Mouse (Mus musculus) embryo, embryonic 10.5 days (tissue): ENCODE data around the gene Efnb1.
"Not testable (repeated sequence)": the region's sequence is repeated elsewhere in the genome, so short reads cannot be mapped to it uniquely, and the experiment has no call there.

Source experiments
- DNase-seq: peaks from one replicate; pipeline ENCODE4 v3.0.0-alpha.2; 2015; ENCODE audit warnings: low spot score

Gene Efnb1

DNA sequence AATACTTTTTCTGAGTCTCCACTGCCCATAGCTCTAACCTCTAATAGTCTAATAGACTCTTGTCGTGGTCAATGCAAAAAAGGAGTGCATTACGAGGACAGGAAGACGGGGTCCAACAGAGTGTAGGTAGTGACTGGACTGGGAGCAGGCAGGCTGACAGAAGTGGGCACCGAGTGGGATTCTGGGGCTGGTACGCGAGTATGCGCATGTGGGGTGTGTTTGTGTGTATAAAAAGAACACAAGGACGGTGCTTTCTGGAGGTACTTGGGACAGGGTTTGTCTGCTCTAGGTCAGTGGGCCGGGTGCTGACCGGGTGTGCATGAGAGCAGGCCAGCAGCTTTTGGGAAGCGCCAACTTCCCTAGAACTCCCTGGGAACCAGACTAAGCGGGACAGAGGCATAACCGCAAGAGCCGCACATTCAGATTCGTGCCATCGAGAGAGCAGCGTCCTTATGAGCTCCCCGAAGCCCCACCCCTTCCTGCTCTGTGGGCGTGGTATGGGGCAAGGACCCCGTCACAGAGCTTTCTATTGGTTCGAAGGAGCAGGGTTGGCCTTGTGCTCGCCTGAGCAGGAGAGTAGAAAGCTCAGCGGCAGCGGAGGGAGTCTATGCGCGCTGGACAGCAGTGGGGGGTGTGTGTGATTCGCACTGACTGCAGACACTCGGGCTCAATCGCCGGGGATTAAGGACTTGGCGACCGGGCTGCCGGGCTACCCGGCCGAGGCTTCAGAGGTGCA lies at the start of gene Efnb1:
Efnb1 (plus strand) TSS at position 608 of the 736 bp plus-strand sequence.
- DNase-seq, result peak; percentile 94

DNA sequence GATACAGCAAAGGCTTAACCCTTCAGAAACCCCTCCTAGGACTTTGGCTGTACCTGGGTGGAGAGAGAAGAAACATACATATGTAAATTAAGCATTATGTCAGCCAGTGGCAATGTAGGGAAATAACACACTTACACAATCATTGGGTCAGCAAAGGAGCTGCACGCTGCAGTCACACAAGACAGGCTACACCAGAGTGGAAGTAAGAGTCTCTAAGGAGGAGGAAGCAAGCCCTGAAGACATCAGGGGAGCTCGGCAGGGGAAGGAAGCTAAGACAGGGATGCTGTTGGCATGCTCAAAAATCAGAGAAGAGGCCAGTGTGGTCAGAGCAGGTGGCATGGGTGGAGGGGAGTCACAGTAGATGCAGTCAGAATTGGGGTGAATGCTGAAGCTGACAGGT lies 43.2 kb upstream of the Efnb1 start:
- DNase-seq, result no peak

GRCm38 (mm10) chrX:99111088-99111724 lies 24.7 kb upstream of the Efnb1 start:
- not testable (repeated sequence) for DNase-seq

DNA sequence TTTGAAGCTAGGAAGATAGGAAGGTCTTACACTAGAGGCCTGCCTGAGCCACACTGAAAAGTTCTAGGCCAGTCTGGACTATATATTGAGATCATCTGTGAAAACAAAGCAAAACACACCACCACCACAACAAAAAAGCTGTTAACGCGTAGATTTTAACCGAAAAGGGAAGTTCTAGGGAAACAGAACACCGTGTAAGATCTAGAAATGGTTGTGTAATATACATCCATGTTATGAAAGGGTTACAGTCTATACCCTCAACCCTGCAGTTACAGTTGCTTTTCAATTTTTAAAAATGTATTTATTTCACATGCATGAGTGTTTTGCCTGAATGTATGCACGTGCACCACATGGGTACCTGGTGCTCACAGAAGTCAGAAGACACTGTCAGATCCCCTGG lies 16.4 kb upstream of the Efnb1 start:
- DNase-seq, result no peak

DNA sequence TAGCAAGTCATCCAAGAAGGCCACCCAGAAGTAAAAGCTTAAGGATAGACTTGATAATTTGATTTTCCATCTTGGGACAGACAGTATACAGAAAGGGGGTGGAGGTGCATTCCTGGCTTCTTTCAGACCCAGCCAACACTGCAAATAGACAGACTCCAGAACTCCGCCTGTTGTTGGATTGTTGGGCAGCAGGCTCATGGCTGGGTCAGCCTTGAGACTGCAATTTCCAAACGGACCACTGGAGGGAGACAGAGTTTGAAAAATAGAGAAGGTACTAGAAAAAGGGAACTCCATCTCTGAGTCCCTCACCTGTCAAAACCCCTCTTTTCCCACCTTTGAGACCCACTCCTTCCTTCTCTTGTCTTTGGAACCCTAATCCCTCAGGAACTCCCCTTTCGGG lies 5.9 kb upstream of the Efnb1 start:
- DNase-seq, result peak; percentile 81

DNA sequence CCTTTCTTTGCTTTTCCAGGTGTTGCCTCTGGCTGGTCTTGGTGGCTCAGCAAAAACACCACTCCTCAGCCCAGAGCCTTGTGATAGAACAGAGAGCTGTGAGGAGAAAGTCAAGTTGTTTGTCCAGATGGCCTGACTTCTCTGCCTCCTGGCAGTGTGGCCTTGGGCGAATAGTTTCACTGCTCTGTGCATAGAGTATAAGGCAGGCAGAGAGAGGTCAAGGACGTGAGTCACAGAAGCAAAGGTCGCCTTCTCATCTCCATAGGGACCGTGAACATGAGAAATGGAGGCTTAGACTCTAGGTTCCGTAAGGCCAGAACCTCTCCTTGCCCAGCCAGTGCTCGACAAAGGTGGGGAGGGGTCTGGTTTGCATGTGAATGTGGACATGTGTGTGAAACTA lies 3.4 kb upstream of the Efnb1 start:
- DNase-seq, result no peak

GRCm38 (mm10) chrX:99134891-99135290 lies 1.0 kb upstream of the Efnb1 start:
- peak; percentile 92 for DNase-seq

- no peak for DNase-seq
Observed at GRCm38 (mm10) chrX:99136431-99136966, 569 bp downstream of the Efnb1 start.

- DNase-seq, result no peak
Observed at GRCm38 (mm10) chrX:99137143-99137870, 1.4 kb downstream of the Efnb1 start.

GRCm38 (mm10) chrX:99137928-99138740 lies 2.2 kb downstream of the Efnb1 start:
- DNase-seq, result no peak

DNA sequence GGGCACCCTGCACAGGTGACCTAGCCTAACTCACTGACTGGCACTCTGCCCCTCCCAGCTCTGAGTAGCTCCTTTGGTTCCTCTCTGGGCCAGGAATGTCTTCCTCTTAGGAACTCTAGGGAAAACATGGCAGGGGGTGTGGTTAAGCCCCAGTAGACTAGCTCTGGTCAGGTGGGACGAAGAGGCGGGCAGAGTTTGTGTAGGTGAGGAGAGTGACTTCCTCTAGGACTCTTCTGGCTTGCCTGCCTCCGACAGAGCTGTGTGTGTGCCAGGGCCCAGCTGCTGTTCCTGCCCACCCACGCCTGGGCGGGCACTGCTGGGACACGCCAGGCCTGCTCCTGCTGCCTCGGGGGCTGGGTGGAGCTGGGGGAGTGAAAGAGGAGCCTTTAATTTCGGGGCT lies 5.1 kb downstream of the Efnb1 start:
- DNase-seq, result no peak

DNA sequence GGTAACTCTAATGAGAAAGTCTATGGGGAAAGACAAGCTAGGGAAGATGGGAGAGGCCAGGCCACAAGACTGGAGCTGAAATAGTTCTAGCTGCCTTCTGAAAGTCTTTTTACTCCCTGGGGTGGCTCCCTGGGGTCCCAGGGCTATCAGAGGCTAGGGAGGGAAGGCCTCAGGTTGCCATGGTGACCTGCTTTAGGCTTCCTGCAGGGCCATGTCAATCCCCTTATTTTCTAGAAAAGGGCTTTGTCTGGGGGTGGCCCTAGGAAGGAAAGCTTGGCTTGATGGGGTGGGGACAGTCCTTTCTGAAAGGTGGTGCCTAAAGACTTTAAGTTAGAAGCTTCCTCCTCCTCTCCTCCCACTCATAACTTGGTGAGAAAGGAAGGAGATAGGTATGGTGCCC lies 6.0 kb downstream of the Efnb1 start:
- peak; percentile 28 for DNase-seq

- DNase-seq, result no peak
Observed at GRCm38 (mm10) chrX:99145561-99145960, 9.6 kb downstream of the Efnb1 start.

DNA sequence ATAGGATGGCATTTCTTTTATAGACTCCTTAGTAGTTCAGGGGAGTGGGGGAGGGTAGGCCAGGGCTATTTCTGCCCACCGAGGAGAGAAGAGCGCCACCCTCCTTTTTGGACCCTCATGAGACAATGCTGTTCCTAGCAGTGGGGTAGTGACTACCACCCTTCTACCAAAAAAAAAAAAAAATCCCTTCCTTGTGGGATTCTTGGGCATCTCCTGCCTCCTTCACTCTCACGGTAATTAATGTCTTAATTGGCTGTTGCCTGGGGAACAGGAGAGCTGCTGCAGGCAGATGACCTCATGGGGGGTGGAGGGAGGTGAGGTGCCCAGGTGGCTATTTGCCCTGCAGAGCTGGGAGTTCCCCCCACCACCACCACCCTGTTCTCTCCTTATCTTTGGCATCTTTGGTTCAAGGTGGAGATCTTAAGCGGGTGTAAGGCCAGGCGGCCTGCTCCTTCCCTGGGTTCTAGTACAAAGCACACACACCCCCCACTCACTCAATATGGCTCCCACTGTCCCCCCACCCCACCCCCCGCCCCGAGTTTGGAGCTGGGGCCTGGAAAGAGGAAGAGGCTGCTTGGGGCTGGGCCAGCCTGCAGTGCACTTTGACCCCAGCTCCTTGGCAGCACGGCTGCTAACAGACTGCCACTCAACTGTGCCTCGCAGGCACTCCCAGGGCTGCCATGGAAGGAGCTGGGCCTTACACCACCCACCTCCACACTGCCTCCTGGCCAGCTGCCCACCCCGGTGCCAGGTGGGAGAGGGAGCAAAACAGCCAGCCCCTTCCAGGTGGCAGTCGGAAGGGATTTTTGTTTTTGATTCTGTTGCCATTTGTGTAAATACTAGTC lies 12.4 kb downstream of the Efnb1 start:
- no peak for DNase-seq

DNA sequence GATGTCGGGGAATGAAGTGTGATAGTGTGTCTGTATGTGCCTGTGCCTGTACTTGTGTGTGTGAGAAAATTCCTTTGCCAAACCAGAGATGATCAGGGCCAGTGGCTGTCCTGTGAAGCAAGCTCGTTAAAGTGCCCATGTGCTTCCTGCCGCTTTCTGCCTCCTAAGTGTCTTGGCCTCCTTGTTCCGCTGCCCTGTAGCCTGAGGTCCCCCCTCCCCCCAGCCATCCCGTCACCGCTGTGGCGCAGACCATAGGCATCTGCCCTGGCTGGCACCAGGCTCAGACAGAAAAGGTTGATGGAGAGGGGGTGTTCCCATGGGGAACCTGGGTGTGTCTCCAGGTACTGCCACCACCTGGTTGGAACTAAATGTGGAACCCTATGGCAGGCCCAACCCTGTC lies 13.1 kb downstream of the Efnb1 start:
- no peak for DNase-seq

GRCm38 (mm10) chrX:99149900-99150299 lies 14.0 kb downstream of the Efnb1 start:
- DNase-seq, result no peak

GRCm38 (mm10) chrX:99150712-99151111 lies 14.8 kb downstream of the Efnb1 start:
- DNase-seq, result no peak

DNA sequence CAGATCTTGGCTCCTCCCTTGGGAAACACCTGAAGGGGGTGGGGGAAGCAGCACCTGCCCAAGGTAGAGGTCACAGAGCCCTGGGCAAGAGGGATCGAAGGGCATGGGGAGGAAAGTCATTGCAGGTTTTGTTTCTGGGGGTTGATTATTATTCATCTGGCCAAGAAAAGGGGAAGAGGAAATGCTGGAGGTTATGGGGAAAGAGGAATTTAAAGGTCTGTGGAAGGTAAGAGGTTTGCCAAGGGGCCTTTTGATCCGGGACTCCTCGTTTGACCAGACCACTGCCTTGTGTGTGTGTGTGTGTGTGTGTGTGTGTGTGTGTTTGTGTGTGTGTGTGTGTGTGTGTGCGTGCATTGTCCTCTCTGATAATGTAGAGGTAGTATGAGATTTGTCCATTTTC lies 15.5 kb downstream of the Efnb1 start:
- no peak for DNase-seq

GRCm38 (mm10) chrX:99152141-99152540 lies 16.2 kb downstream of the Efnb1 start:
- no peak for DNase-seq

DNA sequence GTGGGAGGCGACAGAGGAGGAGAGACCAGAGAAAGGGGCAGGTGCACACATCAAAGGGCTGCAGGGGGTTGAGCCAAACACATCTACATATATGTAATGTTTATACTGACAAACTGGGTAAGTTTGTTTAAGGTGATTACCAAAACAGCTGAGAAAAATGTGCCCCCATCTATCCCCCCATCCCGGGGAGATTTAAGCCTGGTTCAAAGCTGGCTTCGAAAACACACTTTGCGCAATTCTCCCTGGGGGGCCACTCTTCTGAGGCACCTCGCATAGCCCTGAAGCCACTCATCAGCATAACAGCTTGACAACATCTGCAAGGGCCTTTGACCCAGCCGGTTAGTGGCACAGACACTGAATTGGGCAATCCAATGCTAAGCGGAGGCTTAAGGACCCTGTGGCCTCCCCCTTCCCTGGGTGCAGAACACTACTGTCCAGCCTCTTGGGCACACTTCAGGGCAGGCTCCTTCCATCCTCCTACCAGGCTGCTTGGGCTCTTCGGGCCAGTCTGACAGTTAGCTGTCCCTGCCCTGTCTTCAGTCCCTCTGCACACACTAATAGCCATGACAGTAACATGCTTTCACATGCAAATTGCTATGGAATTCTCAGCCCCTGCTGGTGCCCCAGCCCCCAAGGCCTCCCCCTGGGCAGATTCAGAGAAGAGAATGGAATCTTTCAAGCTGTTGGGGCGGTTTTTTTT lies 16.8 kb downstream of the Efnb1 start:
- DNase-seq, result peak; percentile 59
